Mouse (Mus musculus) hematopoietic stem cell, adult 5-6 weeks (primary cell): ENCODE results near the gene Cdk19. TPM values are rescaled to one million over a fixed set of nuclear protein-coding genes. Genes with fewer than 3 reads are reported as not detected.
"Not testable (repeated sequence)": the region's sequence is repeated elsewhere in the genome, so short reads cannot be mapped to it uniquely, and the experiment has no call there.

Experiments used
- ATAC-seq, 2 experiments: fragments of 125-278 bp in 1 of 2; replicated peaks in 1 of 2; 2 replicates each; pipeline ENCODE4 v1.8.0; 2016 to 2017; ENCODE audit warnings: inconsistent platforms in 2 of 2, mild to moderate bottlenecking in 2 of 2, moderate number of reproducible peaks in 2 of 2, low read depth in 1 of 2, moderate TSS enrichment in 1 of 2; ENCODE audit not compliant: low FRiP score in 2 of 2, poor library complexity in 2 of 2, severe bottlenecking in 2 of 2, insufficient read depth in 1 of 2, low TSS enrichment in 1 of 2
- total RNA-seq: library from RNA; stranded (forward); fragments of 172-1452, 232-1000 nt; gene quantifications from 2 replicates; pipeline ENCODE4 v1.2.3, GENCODE M21; 2017

Gene Cdk19
- total RNA-seq, 1 experiment from 2014 or later, result 83.1 TPM

- ATAC-seq, result no peak
These were observed 177.1 kb downstream of the Cdk19 start for GRCm38 (mm10) chr10:40516421-40516820.

DNA sequence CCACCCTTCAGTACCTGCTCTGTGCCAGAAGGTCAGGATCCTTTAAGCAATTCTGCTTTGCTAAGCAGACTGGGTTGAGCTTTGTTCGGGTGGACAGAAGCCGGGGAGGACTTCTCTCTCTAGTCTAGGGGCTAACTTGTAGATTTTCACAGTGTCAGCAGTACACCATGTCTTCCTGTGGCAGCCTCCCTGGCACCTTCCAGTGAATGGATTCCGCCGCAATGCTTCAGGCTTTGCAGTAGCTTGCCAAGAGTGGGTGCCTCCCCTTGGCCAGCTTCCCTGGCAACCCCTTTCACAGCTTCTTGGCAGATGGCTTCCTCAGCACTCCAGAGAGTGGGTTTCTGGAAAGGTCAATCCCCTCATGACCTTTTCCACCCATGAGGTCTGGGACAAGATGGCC lies 180.2 kb downstream of the Cdk19 start:
- ATAC-seq, result no peak; a peak in 1 of 4 replicates

DNA sequence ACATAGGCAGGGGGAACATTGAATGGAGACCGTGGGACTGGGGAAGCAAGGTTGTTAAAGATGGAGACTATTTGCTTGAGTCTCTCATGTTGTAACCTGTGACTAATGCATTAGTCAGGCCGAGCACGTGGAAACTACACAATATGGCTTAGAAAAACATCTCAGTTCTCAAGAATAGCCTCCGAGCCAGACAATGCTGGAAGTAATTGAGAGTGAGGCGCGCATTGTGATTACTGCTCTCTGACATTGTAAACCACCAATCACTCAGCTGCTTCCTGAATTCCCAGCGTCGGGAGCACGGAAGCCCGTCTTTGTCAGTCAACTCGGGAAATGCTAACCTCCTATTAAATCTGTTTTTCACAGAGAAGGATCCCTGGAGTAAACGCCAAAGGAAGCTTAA lies 182.2 kb downstream of the Cdk19 start:
- no peak for ATAC-seq

DNA sequence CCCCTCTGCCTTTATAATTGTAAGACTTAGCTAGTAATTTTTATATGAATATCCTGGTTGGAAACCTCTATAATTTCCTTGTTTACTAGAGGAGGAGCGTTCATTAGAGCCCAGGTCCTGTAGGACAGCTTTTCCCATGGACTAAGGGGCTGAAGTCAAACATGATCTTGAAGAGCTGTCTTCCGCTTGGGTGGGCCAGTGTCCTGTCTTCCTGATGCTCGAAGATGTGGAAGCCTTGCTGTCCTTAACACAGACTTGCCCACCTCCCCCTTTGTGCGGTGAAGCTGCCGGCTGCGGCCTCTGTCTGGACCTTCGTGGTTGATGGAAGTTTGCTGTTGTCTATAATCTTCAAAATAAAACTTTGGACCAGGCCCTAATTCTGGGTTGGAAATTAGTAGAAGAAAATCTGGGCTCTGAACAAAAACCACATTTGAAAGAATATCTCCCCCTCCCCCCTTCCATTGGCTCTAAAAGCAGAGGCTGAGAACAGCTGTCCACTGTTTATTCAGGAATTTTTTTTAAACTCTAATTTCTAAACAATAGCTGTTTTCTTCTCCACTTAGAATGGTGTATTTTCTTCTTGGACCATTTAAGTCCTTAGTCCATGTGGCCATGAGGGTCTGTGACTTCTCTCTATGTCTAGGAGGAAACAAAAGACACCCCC lies 184.1 kb downstream of the Cdk19 start:
- no peak for ATAC-seq

DNA sequence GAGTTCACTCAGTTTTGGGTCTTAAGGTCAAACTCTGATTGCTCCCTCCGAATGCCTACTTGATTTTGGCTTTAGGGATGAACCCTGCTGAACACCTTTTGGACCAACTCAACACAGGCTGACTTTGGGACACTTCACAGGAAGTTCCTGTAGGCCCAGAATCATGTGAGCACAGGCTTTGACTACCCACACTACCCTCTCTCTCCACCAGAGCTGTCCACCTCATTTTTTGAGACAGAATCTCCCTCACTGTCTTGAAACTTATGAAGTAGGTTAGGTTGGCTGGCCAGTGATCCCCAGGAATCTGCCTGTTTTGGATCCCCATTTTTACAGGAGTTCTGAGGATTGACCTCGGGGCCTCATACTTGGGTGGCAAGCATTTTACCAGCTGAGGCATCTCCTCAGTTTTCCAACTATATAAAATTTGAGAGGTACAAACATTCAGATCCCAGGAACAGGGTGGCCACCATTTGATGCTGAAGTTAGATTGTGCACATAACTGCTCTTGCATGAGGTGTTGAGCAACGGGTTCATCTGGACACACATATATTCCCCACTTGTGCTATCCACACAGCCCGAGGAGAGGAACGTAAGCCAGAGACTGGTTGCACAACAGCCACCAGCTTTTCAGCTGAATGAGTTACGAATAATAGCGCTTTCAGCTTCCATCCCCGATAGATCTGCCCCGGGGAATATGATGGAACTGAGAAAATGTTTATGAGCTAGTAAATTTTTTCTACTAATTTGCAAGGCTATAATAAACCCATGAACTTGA lies 184.9 kb downstream of the Cdk19 start:
- ATAC-seq, result no peak; a peak in 1 of 4 replicates

- peak; percentile 27 to 30; a peak in 1 of 4 replicates for ATAC-seq
These were observed 185.6 kb downstream of the Cdk19 start for GRCm38 (mm10) chr10:40524991-40525390.

GRCm38 (mm10) chr10:40525616-40526155 lies 186.3 kb downstream of the Cdk19 start:
- ATAC-seq, result peak; percentile 39 to 50; a peak in 2 of 4 replicates

DNA sequence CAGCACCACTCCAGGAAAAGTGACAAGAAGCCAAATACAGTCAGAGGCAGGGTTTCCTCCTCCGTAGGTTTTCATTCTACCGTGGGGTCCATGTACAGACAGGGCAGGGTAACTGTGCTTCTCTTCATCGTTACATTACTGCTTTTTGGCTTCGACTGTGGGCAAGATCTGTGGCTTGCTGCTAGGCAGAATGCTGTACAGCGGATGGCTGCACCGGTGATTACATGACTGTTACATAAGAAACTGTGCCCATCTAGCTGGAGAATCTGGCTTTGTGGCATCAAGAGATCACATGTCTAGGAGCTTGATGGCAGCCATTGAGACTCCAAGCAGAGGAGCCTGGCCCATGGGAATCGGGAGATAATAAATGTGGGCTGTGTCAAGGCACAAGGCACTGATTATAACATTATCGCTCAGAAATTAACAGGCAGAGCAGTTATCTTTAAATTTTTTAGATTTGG lies 187.0 kb downstream of the Cdk19 start:
- peak; percentile 46 to 53 for ATAC-seq

- no peak for ATAC-seq
These were observed 187.6 kb downstream of the Cdk19 start for GRCm38 (mm10) chr10:40526986-40527385.

DNA sequence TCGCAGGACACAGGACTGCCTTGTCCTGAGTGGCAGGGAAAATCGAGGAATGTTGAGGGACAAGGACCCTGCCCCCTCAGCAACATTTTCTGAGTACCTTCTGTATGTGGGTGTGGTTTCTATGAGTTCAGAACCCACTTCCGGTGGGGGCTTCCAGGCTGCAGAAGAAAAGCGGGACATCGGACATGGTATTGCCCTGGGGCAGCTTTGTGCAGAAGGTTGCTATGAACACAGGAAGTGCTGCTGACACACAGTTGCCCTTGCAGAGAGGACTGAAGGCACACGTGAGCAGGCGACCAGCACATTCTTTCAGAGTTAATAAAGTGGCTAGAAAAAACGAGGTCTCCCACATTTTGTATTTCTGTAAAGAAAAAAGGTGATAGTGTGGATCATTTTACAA lies 188.2 kb downstream of the Cdk19 start:
- ATAC-seq, result peak; percentile 38 to 51

- no peak for ATAC-seq
These were observed 189.3 kb downstream of the Cdk19 start for GRCm38 (mm10) chr10:40528668-40529067.

DNA sequence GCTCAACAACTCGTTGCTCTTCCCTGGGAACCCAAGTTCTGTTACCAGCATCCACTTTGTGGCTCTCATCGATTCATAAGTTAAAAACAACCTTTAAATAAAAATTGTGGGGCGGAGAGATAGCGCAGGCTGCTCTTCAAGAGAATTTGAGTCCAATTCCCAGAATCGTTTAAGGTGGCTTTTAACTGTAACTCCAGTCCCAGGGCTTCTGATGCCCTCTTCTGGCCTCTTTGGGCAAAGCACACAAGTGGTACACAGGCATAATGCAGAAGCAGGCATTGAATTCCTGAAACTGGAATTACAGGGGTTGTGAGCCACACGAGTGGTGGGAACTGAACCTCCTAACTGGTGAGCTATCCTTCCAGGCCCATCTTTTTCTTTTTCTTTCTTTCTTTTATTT lies 190.3 kb downstream of the Cdk19 start:
- ATAC-seq, result no peak

DNA sequence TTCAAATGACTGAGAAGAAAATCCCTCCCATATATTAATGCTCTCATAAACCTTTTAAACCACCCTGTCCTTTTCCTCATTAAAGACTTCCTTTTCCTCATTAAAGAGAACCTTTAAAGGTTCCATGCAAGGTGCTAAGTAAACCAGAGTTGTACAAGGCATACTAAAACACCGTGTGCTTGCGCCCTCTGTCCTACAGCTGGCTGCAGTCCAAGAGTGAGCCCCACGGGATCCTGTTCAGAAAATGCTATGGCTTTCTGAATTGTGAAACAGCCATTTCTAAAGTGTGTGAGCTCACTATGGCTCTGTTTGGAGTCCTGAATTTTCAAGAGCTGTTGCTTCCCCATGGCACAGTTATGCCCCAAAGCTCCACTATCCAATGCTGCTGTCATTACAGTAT lies 191.3 kb downstream of the Cdk19 start:
- no peak for ATAC-seq

- ATAC-seq, result not testable (repeated sequence)
These were observed 193.2 kb downstream of the Cdk19 start for GRCm38 (mm10) chr10:40532586-40532985.

Other genes with a start within 250 kb of the Cdk19 start
- gene Slc16a10, start 197.3 kb upstream of the Cdk19 start, total RNA-seq, result 12.8 and 19.6 TPM in 2 replicates
- gene Rpf2, start 92.5 kb upstream of the Cdk19 start, total RNA-seq, result 134 and 215 TPM in 2 replicates
- gene Gtf3c6, start 81.5 kb upstream of the Cdk19 start, total RNA-seq, result 201 and 321 TPM in 2 replicates
- 181 and 193 TPM in 2 replicates for gene Amd1, start 37.4 kb upstream of the Cdk19 start, total RNA-seq
- not detected in 2 replicates for gene Slc22a16, start 230.8 kb downstream of the Cdk19 start, total RNA-seq